Mouse (Mus musculus) thymus, postnatal 4 days (tissue): ENCODE measurements around the gene Tor1aip1.
A peak's percentile ranks its signal among the peaks of the same experiment; 100 is the strongest.

Experiments
- DNase-seq: peaks from one replicate; pipeline ENCODE4 v3.0.0; 2021

Gene Tor1aip1

GRCm38 (mm10) chr1:156035930-156036737 is at the start of gene Tor1aip1:
Gene Tor1aip1, minus strand, starts transcription at chr1:156036480.
- DNase-seq: peak; percentile 96

GRCm38 (mm10) chr1:156085770-156086169 is 49.5 kb upstream of the Tor1aip1 start:
- DNase-seq: no peak

GRCm38 (mm10) chr1:156084603-156085002 is 48.3 kb upstream of the Tor1aip1 start:
- DNase-seq: no peak

GRCm38 (mm10) chr1:156077655-156078054 is 41.4 kb upstream of the Tor1aip1 start:
- no peak for DNase-seq

- DNase-seq: peak; percentile 68
These were observed 40.2 kb upstream of the Tor1aip1 start for GRCm38 (mm10) chr1:156076474-156076873.

- no peak for DNase-seq
These were observed 38.3 kb upstream of the Tor1aip1 start for GRCm38 (mm10) chr1:156074575-156074974.

- DNase-seq: no peak
These were observed 37.0 kb upstream of the Tor1aip1 start for GRCm38 (mm10) chr1:156073169-156073821.

- no peak for DNase-seq
These were observed 33.8 kb upstream of the Tor1aip1 start for GRCm38 (mm10) chr1:156070106-156070505.

- no peak for DNase-seq
These were observed 29.9 kb upstream of the Tor1aip1 start for GRCm38 (mm10) chr1:156066133-156066532.

GRCm38 (mm10) chr1:156062193-156062592 is 25.9 kb upstream of the Tor1aip1 start:
- no peak for DNase-seq

GRCm38 (mm10) chr1:156058207-156058606 is 21.9 kb upstream of the Tor1aip1 start:
- DNase-seq: no peak

GRCm38 (mm10) chr1:156046688-156047087 is 10.4 kb upstream of the Tor1aip1 start:
- DNase-seq: no peak

GRCm38 (mm10) chr1:156044211-156044611 is 7.9 kb upstream of the Tor1aip1 start:
- no peak for DNase-seq

GRCm38 (mm10) chr1:156043027-156043426 is 6.7 kb upstream of the Tor1aip1 start:
- DNase-seq: peak; percentile 68

- DNase-seq: no peak
These were observed 6.2 kb upstream of the Tor1aip1 start for GRCm38 (mm10) chr1:156042481-156042880.

GRCm38 (mm10) chr1:156041451-156042241 is 5.4 kb upstream of the Tor1aip1 start:
- DNase-seq: no peak

GRCm38 (mm10) chr1:156040731-156041401 is 4.6 kb upstream of the Tor1aip1 start:
- peak; percentile 91 for DNase-seq

- peak; percentile 59 for DNase-seq
These were observed 3.7 kb upstream of the Tor1aip1 start for GRCm38 (mm10) chr1:156039989-156040388.

GRCm38 (mm10) chr1:156037144-156037583 is 884 bp upstream of the Tor1aip1 start:
- peak; percentile 52 for DNase-seq

GRCm38 (mm10) chr1:156035269-156035929 is 881 bp downstream of the Tor1aip1 start, which contains the start of gene Tor1aip2:
Gene Tor1aip2, plus strand, starts transcription at chr1:156035403.
- DNase-seq: no peak

- DNase-seq: no peak
These were observed 1.6 kb downstream of the Tor1aip1 start for GRCm38 (mm10) chr1:156034661-156035060.

- no peak for DNase-seq
These were observed 2.4 kb downstream of the Tor1aip1 start for GRCm38 (mm10) chr1:156033921-156034320.
